In the genomic region with DNA sequence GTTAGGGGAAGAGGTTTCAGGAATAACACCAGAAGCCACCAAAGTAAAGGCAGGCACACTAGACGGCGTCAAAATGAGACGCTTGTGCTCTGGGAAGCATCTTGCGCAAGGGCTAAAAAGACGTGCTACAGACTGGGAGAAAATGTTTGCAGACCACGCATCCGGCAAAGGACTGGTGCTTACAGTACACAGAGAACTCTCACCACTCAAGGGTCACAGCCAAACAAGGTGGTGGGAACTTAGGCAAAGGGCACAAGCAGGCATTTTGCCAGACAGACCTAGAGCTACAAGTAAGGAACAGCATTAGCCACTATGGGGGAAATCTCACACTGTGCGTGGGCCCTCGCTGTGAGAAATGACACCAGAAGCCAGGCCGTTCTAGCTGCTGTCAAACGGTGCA, we compare ENCODE assay signal across 16 mouse cellular contexts.
DNase-seq lines count a peak whose midpoint lies in the region; ATAC-seq lines count a peak whose summit lies in the region.
"Had no signal": no experiment of that assay in that cellular context is flagged by ENCODE, and none has a peak within 500 bp of the region (broad histone marks: within the 10 kb centered on the region; RNA-seq: fewer than 3 reads in every experiment).

No protein-coding gene starts in this region.

- peak; percentile 72 for ATAC-seq in liver, embryonic 16.5 days (ENCODE audit: low read depth)
- ATAC-seq: intestine, embryonic 16.5 days had no signal

- WGBS in liver, embryonic 16.5 days (ENCODE audit: insufficient replicate concordance) = 60% methylated on average over 11 of the region's 11 CpGs

- H3K9ac ChIP-seq in liver, embryonic 16.5 days (ENCODE audit: low read depth, low read length) = no peak overlapping the region
- H3K9ac ChIP-seq: forebrain, embryonic 12.5 days; hindbrain, embryonic 13.5 days had no signal

- H3K4me1 ChIP-seq in liver, embryonic 16.5 days (ENCODE audit: control insufficient read depth, low read depth, low read length) = peaks cover 3% of the 10 kb centered on the region
- H3K4me1 ChIP-seq: forebrain, embryonic 12.5 days; hindbrain, embryonic 13.5 days had no signal

- no peak overlapping the region for H3K4me3 ChIP-seq in liver, embryonic 16.5 days (ENCODE audit: low read depth, low read length)
- H3K4me3 ChIP-seq: forebrain, embryonic 12.5 days; hindbrain, embryonic 13.5 days had no signal

- DNase-seq in liver = no peak
- DNase-seq in kidney, postnatal 25 days = peak; percentile 39 to 54
- peak; percentile 73 for DNase-seq in lung, postnatal 10 days
- no peak for DNase-seq in cerebellum, adult 11 months
- no peak for DNase-seq in right cerebral cortex, postnatal 14 days
- no peak for DNase-seq in adrenal gland, adult 8-10 months
- DNase-seq: adrenal gland, postnatal 14 days; cerebellum, adult 9-10 months; embryo, embryonic 11 days; right cerebral cortex, adult 18-20 months had no signal

- H3K27ac ChIP-seq in liver, embryonic 16.5 days (ENCODE audit: low read length) = peak overlapping the region; percentile 18
- H3K27ac ChIP-seq: hindbrain, embryonic 13.5 days had no signal

- H3K9me3 ChIP-seq in liver, embryonic 16.5 days (replicated peaks; ENCODE audit: control insufficient read depth, low read length) = no peaks in the 10 kb centered on the region
- H3K9me3 ChIP-seq: forebrain, embryonic 12.5 days; hindbrain, embryonic 13.5 days had no signal

- no peak overlapping the region for H3K4me2 ChIP-seq in liver, embryonic 16.5 days (ENCODE audit: low read depth, low read length)
- H3K4me2 ChIP-seq: forebrain, embryonic 12.5 days; hindbrain, embryonic 13.5 days; midbrain, embryonic 11.5 days had no signal

- H3K36me3 ChIP-seq in liver, embryonic 16.5 days (ENCODE audit: control insufficient read depth, insufficient read depth) = no peaks in the 10 kb centered on the region
- H3K36me3 ChIP-seq: forebrain, embryonic 12.5 days; hindbrain, embryonic 13.5 days had no signal

- no peaks in the 10 kb centered on the region for H3K27me3 ChIP-seq in liver, embryonic 16.5 days (ENCODE audit: control insufficient read depth, insufficient read depth, low read depth, low read length)
- H3K27me3 ChIP-seq: CH12.LX; forebrain, embryonic 12.5 days; hindbrain, embryonic 13.5 days had no signal

Comparison
In these comparisons a context has a peak if more than half of its experiments do, and no peak if none do; other contexts are left out.
1. DNase-seq: peak in kidney, postnatal 25 days (2 of 2) and lung, postnatal 10 days (single experiment); none in liver (single experiment), cerebellum, adult 11 months (single experiment), right cerebral cortex, postnatal 14 days (single experiment) and adrenal gland, adult 8-10 months (single experiment).